Mouse (Mus musculus) colon, adult 2 months (tissue): ENCODE results near the gene Mall. TPM values are rescaled to one million over a fixed set of nuclear protein-coding genes. Genes with fewer than 3 reads are reported as not detected.

Experiments used
- polyA plus RNA-seq: library from polyadenylated mRNA; depleted of rRNA; stranded (reverse); fragments of >200 nt; gene quantifications from 2 replicates; pipeline ENCODE4 v1.2.3, GENCODE M21; 2012; rRNA removed

Mall gene
- 142 and 235 TPM in 2 replicates for polyA plus RNA-seq

GRCm38 (mm10) chr2:127729671-127730070 lies at the start of gene Mall:
TSS of gene Mall (minus strand) at chr2:127729932.

GRCm38 (mm10) chr2:127656086-127656720 lies 73.5 kb downstream of the Mall start, which contains the start of gene Mal:
TSS of gene Mal (minus strand) at chr2:127656695.

Other genes with a start within 250 kb of the Mall start
- 1.8 and 2.1 TPM in 2 replicates for gene Kcnip3, start 207.8 kb downstream of the Mall start, polyA plus RNA-seq
- 0.03 and 0.15 TPM in 2 replicates for gene Prom2, start 188.5 kb downstream of the Mall start, polyA plus RNA-seq
- gene Zfp661, start 142.8 kb downstream of the Mall start, polyA plus RNA-seq: 1.8 and 2.8 TPM in 2 replicates
- 47.1 and 52.0 TPM in 2 replicates for gene Mrps5, start 142.7 kb downstream of the Mall start, polyA plus RNA-seq
- gene Mal, start 73.2 kb downstream of the Mall start, polyA plus RNA-seq: 6.7 and 13.4 TPM in 2 replicates
- 2.3 and 4.5 TPM in 2 replicates for gene Nphp1, start 59.0 kb upstream of the Mall start, polyA plus RNA-seq
- 51.2 and 57.7 TPM in 2 replicates for gene Mtln, start 62.6 kb upstream of the Mall start, polyA plus RNA-seq
- 0.50 and 1.0 TPM in 2 replicates for gene Bub1, start 101.9 kb upstream of the Mall start, polyA plus RNA-seq
- not detected in 2 replicates for gene Acoxl, start 108.9 kb upstream of the Mall start, polyA plus RNA-seq